Mouse (Mus musculus) heart, adult 10 weeks (tissue): ENCODE measurements around the gene Tmco2. TPM values are rescaled to one million over a fixed set of nuclear protein-coding genes. Genes with fewer than 3 reads are reported as not detected.

Source experiments
- polyA plus RNA-seq: library from polyadenylated mRNA; stranded (reverse); fragments of 350-450 nt; fragmentation: Illumina TruSeq; extraction: RNeasy Lipid Tissue Mini Kit (QIAGEN cat#74804); gene quantifications from one replicate; pipeline ENCODE4 v1.2.3, GENCODE M21; 2014; ENCODE audit warnings: low read depth, low replicate concordance

Tmco2 gene
- polyA plus RNA-seq: not detected

DNA sequence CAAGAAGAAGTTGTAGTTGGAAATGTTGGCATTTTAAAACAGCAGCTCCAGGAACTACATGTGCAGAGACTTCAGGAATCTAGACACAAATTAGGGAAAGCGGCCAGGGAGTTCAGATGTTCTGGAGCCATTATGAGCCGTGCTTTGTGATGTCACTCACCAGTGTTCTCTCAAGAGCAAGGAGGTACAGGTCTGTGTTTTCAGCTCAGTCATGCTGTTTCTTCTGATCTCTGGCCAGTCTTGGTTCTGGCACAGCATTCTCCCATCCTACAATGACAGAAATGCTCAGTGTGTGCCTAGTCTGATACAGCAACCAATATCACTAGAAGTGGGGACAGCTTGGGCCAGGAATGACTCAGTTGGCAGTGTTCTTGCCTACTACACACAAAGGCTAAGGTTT, at the start of gene Tmco2:
Tmco2 (minus strand) TSS at position 101 of the 400 bp plus-strand sequence.

DNA sequence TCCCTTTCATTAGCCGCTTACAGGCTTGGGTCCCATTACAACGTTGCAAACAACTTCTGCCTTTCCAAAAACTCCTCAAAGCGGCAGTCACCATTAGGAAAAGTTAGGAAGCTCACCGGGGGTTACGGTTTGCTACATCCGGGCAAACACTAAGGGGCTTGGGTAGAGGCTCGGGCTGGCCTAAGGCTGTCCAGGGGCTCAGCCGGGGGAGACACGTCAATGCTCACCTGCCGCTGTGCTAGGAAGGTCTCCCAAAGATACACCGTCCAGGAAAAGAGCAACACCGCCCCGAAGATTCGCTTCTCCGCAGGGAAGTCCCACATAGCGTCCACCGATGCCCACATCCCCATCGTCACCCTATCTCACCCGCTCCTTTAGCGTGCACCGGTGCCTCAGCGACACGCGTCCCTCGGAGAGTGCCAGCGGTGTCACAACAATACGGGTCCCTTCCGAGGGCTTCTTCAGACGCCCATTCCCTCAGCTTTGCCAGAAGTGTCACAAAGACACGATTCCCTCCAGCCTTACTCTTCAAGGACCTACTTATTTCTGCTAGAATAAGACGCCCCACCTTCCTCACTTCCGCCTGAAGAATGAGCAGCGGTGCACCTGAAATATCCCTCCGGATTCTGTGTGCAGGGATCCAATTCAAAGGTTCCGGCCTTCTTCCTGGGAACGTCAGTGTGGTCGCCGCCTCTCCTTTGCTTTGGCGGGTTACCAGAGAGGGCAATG, 11.2 kb downstream of the Tmco2 start, which contains the start of gene Zmpste24:
Zmpste24 (minus strand) TSS at position 592 of the 729 bp plus-strand sequence.

Other genes starting within 250 kb of the Tmco2 start
- 3.2 TPM for gene Exo5, start 184.2 kb downstream of the Tmco2 start, polyA plus RNA-seq
- 0.86 TPM for gene Zfp69, start 157.5 kb downstream of the Tmco2 start, polyA plus RNA-seq
- 33.1 TPM for gene Smap2, start 92.0 kb downstream of the Tmco2 start, polyA plus RNA-seq
- gene Col9a2, start 69.8 kb downstream of the Tmco2 start, polyA plus RNA-seq: 0.24 TPM
- 32.3 TPM for gene Zmpste24, start 11.0 kb downstream of the Tmco2 start, polyA plus RNA-seq
- gene Rlf, start 105.9 kb upstream of the Tmco2 start, polyA plus RNA-seq: 7.5 TPM
- gene Gm12888, start 215.7 kb upstream of the Tmco2 start, polyA plus RNA-seq: not detected